Mouse (Mus musculus) embryonic facial prominence, embryonic 13.5 days (tissue): ENCODE measurements around the gene Mtmr10. TPM values are rescaled to one million over a fixed set of nuclear protein-coding genes. Genes with fewer than 3 reads are reported as not detected.

ENCODE experiments used
- ATAC-seq: fragments of 200-750 bp; cut with Nextera tagmentation; 2 replicates; pipeline ENCODE4 v1.8.0; 2017; ENCODE audit warnings: low read depth; ENCODE audit not compliant: insufficient number of reproducible peaks, insufficient read depth, low FRiP score, low TSS enrichment
- H3K27ac ChIP-seq: fragments of 300-500 bp; sonication (generic); 2 replicates; pipeline ENCODE4 v1.5.1; 2015; ENCODE audit warnings: moderate library complexity, mild to moderate bottlenecking, inconsistent platforms
- H3K27me3 ChIP-seq: fragments of 300-500 bp; sonication (generic); 2 replicates; pipeline ENCODE4 v1.6.1; 2015; ENCODE audit warnings: mild to moderate bottlenecking, inconsistent platforms
- H3K36me3 ChIP-seq: fragments of 300-500 bp; sonication (generic); 2 replicates; pipeline ENCODE4 v1.6.1; 2015; ENCODE audit warnings: mild to moderate bottlenecking, inconsistent platforms
- H3K4me1 ChIP-seq: fragments of 300-500 bp; sonication (generic); 2 replicates; pipeline ENCODE4 v1.6.1; 2015; ENCODE audit warnings: inconsistent platforms
- H3K4me2 ChIP-seq: fragments of 300-500 bp; sonication (generic); 2 replicates; pipeline ENCODE4 v1.6.1; 2015; ENCODE audit warnings: moderate library complexity, mild to moderate bottlenecking, inconsistent platforms
- H3K4me3 ChIP-seq: fragments of 300-500 bp; sonication (generic); 2 replicates; pipeline ENCODE4 v1.5.1; 2015; ENCODE audit warnings: mild to moderate bottlenecking, inconsistent platforms
- H3K9ac ChIP-seq: fragments of 300-500 bp; sonication (generic); 2 replicates; pipeline ENCODE4 v1.6.1; 2015; ENCODE audit warnings: mild to moderate bottlenecking, inconsistent platforms
- H3K9me3 ChIP-seq: fragments of 300-500 bp; sonication (generic); 2 replicates; pipeline ENCODE4 v1.6.1; 2016; ENCODE audit warnings: inconsistent platforms
- WGBS: fragments of 180-500 bp; shearing (Covaris S2); methylation state at CpG from one replicate; pipeline ENCODE4 v1.1.7; 2015; ENCODE audit warnings: mixed read lengths; 5-methylcytosine and 5-hydroxymethylcytosine counted together
- microRNA-seq: library from miRNA; unstranded; fragments of <30 nt; microRNA quantifications from one replicate; pipeline ENCODE4, GENCODE M21; 2016
- polyA plus RNA-seq: library from polyadenylated mRNA; unstranded; fragments of >200 nt; fragmentation: Nextera tagmentation; extraction: Ambion mirVana; gene quantifications from 2 replicates; pipeline ENCODE4 v1.2.1, GENCODE M21; 2015

Mtmr10 gene
- polyA plus RNA-seq, 1 experiment from 2014 or later = 14.5 TPM

DNA sequence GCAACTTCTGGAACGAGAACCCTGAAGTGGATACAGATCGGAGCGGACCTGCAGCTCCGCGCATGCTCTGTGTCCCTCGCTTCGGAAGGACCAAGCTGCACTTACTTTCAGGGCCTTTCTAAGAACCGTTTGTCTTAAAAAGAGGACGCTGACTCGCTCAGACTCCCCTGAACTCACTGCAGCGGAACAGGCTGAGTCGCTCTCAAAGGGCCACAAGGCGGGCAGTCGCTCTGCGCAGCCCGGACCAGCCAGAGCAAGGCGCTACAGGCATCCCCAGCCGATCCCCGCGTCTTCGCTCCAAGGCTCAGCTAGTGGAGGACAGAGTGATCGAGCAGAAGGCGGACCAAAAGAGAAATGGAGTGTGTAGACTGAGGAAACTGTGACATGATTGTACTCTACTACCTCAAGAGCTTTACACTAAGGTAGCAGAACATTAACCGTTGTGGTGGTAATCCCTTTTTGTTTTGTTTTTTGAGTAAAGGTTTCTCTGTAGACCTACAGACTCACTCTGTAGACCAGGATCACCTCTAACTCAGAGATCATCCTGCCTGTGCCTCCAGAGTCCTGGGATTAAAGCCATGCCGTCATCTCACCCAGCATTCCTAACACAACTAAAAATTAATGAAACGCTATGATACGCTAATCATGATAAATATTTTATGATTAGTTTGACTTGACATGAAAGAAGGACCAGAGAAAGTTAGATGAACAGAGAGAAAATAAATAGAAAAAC, 86.5 kb downstream of the Mtmr10 start, which contains the start of gene Fan1:
Gene Fan1, minus strand, starts transcription at position 266 of the 733 bp plus-strand sequence.
- WGBS = 4% methylated on average over 27 of the region's 27 CpGs
- peak; percentile 91 for ATAC-seq
- no peaks in the 10 kb centered on the region for H3K27me3 ChIP-seq
- no peaks in the 10 kb centered on the region for H3K9me3 ChIP-seq
- H3K4me2 ChIP-seq = peak within 1 kb of the TSS; percentile 66
- peaks cover 12% of the 10 kb centered on the region for H3K4me1 ChIP-seq
- peaks cover 52% of the 10 kb centered on the region for H3K36me3 ChIP-seq
- H3K4me3 ChIP-seq = peak within 1 kb of the TSS; percentile 66
- H3K27ac ChIP-seq = peak within 1 kb of the TSS; percentile 98
- H3K9ac ChIP-seq = peak within 1 kb of the TSS; percentile 84

Small RNA genes lying within 50 kb of the gene (microRNA-seq; reads per million reads assigned to microRNA genes)
- gene Mir6416 = not detected

Other genes starting within 250 kb of the Mtmr10 start
- gene Trpm1, start 133.8 kb upstream of the Mtmr10 start, polyA plus RNA-seq = 1.5 and 1.6 TPM in 2 replicates
- gene Fan1, start 86.4 kb downstream of the Mtmr10 start, polyA plus RNA-seq = 12.4 and 12.5 TPM in 2 replicates
- 48.6 and 49.5 TPM in 2 replicates for gene Mphosph10, start 104.6 kb downstream of the Mtmr10 start, polyA plus RNA-seq
- 55.7 and 58.3 TPM in 2 replicates for gene Mcee, start 105.0 kb downstream of the Mtmr10 start, polyA plus RNA-seq
- gene Apba2, start 214.1 kb downstream of the Mtmr10 start, polyA plus RNA-seq = 10.8 and 11.4 TPM in 2 replicates